Mouse (Mus musculus): ENCODE results near the gene Xirp2.
"Not testable (repeated sequence)": the region's sequence is repeated elsewhere in the genome, so short reads cannot be mapped to it uniquely, and the experiment has no call there.

Gene Xirp2

DNA sequence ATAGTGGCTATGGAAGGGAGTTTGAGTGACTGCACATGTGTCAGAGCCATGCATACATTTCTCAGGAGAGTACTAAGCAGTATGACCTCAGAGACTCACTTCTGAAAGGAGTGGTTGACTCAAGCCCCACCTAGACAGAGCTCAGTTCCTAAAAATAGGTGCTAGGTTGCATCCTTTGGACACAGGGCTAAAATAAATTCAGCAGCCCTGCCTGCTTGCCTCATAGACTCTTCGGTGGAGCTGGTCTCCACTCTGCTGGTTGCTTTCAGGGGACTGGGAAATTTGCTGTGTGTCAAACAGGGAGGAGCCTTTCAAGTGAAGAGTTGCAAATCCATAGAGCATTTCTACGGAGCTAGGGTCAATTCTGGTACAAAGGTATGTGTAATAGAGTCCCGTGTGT, at the start of gene Xirp2:
TSS of gene Xirp2 (plus strand) at position 223 of the 400 bp plus-strand sequence.
- DNase-seq (ENCODE audit: low spot score in 2 of 2): no peak

- not testable (repeated sequence) for DNase-seq (ENCODE audit: low spot score in 2 of 2)
Measured at GRCm38 (mm10) chr2:67413425-67413824, 32.4 kb upstream of the Xirp2 start, which contains the start of gene Gm21830. TSS of gene Gm21830 (plus strand) at chr2:67413725.

DNA sequence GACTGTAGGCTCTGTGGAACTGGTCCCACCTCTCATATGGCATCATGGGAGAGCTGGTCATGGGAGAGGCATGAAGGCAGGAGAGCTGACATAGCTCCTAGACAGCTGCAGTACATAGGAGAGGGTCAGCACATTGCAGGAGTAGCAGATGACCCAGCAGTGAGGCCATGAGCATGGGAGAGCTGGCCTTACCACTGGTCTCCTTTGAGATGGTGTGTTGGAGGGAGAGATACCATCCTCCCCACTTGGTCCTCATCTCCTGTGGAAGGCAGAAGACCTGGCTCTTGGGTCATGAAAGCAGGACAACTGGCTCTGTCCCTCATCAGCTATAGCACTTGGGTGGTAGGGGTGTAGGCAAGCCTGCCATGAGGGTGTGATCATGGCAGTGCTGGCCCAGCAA, 24.9 kb upstream of the Xirp2 start:
- DNase-seq (ENCODE audit: low spot score in 2 of 2): no peak

- DNase-seq (ENCODE audit: low spot score in 2 of 2): no peak
Measured at GRCm38 (mm10) chr2:67422799-67423198, 23.0 kb upstream of the Xirp2 start.

GRCm38 (mm10) chr2:67433081-67433480, 12.7 kb upstream of the Xirp2 start, which contains the start of gene Gm26727:
TSS of gene Gm26727 (minus strand) at chr2:67433181.
- no peak for DNase-seq (ENCODE audit: low spot score in 2 of 2)

DNA sequence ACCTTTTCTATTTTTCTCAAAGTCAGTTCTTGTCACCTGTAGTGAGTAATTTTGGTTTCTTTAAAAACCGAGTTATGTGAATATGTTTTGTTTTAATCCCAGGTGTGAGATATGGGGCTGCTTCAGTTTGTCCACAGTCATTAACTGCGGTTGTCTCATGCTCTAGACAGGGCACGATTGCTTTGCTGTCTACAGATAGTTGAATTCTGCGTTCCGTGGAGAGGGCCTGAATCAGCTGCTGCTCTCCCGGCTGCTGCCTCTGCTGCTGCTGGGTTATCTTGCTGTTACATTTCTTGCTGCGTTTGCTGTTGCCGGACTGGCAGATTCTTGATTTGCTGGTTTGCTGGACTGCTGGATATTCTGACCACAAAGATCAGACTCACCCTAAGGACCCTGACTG, 7.5 kb upstream of the Xirp2 start:
- DNase-seq (ENCODE audit: low spot score in 2 of 2): no peak

GRCm38 (mm10) chr2:67446772-67447171, 970 bp downstream of the Xirp2 start:
- no peak for DNase-seq (ENCODE audit: low spot score in 2 of 2)

GRCm38 (mm10) chr2:67447206-67447605, 1.4 kb downstream of the Xirp2 start:
- DNase-seq (ENCODE audit: low spot score in 2 of 2): no peak

DNA sequence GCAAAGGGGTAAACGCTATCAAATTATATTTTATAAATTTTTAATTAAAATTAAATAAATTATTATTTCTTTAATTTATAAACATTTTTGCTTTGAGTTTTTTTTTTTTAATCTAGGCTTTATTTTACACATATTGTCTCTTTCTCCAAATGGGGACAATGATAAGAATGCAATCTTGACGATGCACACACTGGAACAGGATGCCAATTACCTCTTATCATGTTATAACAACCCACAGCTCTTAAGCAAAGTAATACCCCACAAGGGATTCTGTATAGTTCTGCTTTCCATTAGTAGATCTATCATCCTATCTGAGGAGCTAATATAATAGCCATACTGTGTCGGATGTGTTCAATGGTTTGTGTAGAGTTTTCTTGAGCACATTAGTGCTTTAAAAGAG, 15.1 kb downstream of the Xirp2 start:
- no peak for DNase-seq (ENCODE audit: low spot score in 2 of 2)

GRCm38 (mm10) chr2:67467036-67467435, 21.2 kb downstream of the Xirp2 start:
- DNase-seq (ENCODE audit: low spot score in 2 of 2): no peak

DNA sequence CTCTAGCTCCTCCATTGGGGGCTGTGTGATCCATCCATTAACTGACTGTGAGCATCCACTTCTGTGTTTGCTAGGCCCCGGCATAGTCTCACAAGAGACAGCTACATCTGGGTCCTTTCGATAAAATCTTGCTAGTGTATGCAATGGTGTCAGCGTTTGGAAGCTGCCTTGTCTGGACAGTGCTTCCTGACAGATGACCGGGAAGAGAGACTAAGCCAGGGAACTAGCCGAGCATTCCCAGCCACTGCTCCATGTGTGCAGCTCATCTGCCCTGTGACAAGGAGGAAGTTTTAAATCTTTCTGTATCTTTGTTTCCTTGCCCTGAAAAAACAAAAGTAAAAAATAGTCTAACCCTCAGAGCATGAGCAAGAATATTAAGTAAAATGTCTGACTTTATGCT, 24.2 kb downstream of the Xirp2 start:
- DNase-seq (ENCODE audit: low spot score in 2 of 2): not testable (repeated sequence)

GRCm38 (mm10) chr2:67477753-67478152, 32.0 kb downstream of the Xirp2 start:
- DNase-seq (ENCODE audit: low spot score in 2 of 2): no peak

DNA sequence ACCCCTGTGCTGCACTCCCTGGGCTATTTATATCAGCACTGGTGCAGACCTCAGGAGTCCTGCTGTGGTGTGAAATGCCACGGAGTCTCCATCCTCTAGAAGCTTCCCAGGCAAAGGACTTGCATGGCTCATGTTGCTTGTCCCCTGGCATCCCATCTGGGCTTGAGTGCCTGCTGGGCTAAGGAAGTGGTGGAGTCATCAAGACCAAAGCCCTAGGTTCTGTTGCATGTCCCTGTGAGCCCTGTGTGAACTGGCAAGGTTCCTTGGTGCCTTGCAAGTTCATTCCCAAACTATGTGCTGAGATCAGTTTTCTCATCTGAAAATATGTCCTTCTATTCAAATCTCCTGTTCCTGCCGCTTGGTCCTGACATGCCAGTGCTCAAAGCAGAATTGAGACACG, 35.2 kb downstream of the Xirp2 start:
- DNase-seq (ENCODE audit: low spot score in 2 of 2): no peak

DNA sequence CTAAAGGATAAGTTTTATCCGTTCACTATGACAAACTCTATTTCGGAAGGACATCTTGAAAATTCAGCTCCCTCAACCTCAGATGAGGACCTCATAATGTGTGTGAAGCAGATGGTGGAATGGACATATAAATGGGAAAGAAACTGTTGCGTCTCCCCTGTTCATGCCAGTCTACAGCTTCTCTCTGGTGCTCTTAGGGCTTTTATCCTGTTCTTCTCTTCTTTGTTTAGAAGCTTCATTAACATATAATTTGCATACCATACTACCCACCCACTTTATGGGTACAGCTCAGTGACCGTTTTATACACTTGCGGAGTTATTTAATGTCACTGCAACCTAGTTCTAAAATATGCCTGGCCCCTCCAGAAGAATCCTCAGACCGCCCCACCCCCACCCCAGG, 40.9 kb downstream of the Xirp2 start:
- no peak for DNase-seq (ENCODE audit: low spot score in 2 of 2)

GRCm38 (mm10) chr2:67487162-67487561, 41.4 kb downstream of the Xirp2 start:
- no peak for DNase-seq (ENCODE audit: low spot score in 2 of 2)

DNA sequence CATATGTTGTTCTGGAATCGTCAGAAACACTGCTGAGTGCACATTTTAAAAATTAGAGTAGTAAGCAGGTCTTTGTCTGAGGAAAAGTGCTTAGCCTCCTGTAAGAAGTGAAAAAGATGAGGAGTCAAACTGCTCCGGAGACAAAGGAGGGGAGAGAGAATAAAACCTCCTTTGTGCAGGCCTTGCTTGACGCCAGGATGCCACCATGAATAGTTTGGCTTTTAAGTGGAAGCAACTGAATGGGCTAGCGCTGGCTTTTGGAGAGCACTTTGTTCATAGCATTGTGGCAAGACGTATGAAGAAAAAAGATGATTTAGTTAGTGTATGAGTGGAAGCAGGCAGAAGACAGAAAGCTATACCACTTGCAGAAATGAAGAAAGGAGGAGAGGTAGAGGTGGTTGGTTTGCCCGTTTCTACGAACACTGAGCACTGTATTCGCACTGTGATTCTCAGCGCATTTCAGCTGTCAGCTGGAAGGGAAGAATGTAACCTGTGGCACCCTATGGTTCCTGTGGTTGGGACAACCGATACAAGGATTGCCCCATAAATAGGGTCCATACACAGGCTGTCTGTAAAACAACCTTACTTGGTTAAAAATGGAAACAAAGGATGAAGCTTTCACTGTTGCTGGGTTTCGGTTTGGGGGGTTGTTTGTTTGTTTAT, 42.8 kb downstream of the Xirp2 start:
- DNase-seq (ENCODE audit: low spot score in 2 of 2): no peak

DNA sequence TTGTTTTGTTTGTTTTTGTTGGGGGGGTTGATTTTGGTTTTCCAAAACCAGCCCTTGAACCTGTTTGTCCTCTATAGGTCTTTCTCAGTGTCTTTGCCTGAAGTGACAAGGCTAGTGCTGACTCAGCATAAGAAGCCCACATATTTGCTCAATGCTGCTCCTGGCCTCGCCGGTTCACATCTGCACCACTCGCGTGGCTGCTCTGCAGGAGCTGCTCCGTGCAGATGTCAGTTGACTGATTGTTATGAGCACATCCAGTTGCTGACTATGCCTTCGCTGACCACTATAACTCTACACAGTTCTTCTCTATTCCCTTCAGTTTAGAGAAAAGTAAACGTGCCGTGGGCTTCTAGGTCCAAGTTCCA, 43.3 kb downstream of the Xirp2 start:
- DNase-seq (ENCODE audit: low spot score in 2 of 2): no peak

- no peak for DNase-seq (ENCODE audit: low spot score in 2 of 2)
Measured at GRCm38 (mm10) chr2:67505457-67505856, 59.7 kb downstream of the Xirp2 start.

DNA sequence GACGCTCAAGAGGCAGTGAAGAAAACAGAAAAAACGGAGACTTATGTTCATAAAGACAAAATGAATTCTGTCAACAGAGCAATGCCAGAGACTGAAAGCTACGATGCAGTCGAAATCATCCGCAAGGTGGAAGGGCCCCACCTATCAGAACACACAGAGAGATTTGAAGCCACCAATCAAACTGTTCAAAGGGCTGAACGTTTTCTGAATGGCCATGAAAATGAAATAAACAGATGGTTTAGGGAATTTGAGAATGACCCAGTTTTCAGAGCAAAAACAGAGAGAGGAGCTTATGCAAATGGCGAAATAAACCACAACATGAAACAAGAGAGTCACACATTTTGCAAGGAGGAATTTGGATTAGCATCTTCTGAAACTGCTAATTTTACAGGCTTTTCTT, 70.6 kb downstream of the Xirp2 start:
- no peak for DNase-seq (ENCODE audit: low spot score in 2 of 2)

DNA sequence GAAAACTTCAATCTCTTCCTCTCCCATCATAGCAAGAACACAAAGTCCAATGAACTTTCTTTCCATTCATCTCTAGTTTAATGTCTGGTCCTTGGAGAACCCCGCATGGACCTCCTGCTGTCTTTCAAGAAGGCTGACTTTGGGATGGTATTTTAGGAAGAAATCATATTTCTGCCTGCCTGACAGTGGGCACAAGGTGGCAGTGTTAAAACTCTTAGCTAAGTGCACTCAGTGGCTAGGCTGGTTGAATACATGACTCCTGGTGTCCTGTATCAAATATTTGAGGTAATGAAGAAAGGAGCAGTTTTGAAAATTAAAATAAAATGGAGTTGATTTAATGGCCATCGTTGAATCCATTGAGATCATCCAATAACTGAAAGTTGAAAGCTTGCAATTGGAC, 89.5 kb downstream of the Xirp2 start:
- DNase-seq (ENCODE audit: low spot score in 2 of 2): no peak

DNA sequence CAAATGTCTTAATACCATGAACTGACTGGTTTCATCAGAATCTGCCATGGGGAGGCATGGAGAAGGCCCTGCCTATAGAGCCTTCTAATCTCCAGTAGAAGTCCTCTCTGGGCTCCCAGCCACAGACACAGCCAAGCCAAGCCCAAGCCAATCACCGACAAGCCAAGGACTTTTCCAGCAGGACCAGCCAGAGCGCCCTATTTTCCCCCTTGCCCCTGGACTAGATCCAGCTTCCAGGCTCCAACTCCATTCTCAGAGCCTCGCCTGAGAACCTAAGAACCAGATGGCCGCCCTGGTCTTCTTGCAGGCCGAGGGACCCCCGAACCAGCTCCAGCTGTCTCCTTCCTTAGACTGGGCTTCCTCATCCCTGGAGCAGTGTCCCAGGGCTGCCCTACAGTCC, 93.6 kb downstream of the Xirp2 start:
- DNase-seq (ENCODE audit: low spot score in 2 of 2): no peak

DNA sequence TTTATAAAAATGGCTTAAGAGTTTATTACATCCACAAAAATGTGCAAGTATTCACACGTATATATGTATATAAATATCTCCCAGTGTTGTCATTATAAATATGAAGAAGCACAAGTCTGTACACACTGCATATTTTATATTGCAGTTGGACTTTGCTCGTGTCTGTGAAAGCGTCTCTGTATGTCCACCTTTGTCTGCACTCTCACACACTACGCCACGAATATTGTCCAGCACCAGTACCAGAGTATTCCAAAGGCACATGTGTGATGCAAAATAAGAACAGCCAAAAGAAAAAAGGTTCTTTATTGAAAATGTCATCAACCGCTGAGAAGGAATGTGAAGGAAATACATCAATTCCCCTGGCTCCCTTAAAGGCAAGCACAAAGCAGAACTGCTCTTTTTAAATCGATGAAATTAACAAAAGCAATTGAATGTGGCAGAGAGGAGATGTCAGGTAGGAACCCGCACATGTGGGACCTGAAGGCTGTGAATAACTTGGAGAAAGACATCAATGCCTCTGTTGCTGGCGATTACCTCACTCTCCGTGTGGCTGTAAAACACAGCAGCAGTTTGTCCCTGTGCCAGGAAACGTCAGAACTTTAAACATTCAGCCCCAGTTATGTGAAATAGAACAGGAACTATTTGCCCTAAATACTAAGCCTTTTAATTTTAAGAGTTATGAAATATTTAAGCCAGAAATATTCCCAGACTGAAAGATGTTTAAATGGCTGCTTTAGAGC, 96.3 kb downstream of the Xirp2 start:
- no peak for DNase-seq (ENCODE audit: low spot score in 2 of 2)

GRCm38 (mm10) chr2:67544426-67544825, 98.6 kb downstream of the Xirp2 start:
- no peak for DNase-seq (ENCODE audit: low spot score in 2 of 2)

Measured in spleen, postnatal 36 days (tissue).